Mouse (Mus musculus): Measurements from ENCODE around the gene Prol1. TPM values are rescaled to one million over a fixed set of nuclear protein-coding genes. Genes with fewer than 3 reads are reported as not detected.

Prol1 gene
- polyA plus RNA-seq, 1 experiment, result not detected

DNA sequence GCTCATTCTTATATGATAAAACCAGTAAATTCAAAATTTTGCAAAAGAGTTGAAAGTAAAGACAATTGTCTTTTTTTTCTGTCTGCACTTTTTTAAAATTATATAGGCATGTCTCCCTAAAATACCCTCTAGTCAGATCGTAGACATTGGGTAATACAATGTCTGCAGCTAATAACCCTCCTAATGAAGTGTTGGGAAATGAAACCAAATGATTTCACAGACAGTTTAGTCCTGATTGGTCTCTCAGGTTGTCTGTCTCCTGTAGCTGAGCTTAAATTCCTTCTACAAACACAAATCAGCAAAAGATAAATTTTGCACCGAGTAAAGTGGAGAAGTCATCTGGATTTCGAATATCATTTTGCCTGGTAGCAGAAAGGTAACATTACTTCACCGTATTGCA is 58.7 kb downstream of the Prol1 start, which contains the start of gene Amtn:
Amtn (plus strand) TSS at position 301 of the 400 bp plus-strand sequence.
- H3K4me3 ChIP-seq (ENCODE audit: control insufficient read depth, low read depth, low read length), result no peak within 1 kb of the TSS
- no peaks in the 10 kb centered on the region for H3K36me3 ChIP-seq (ENCODE audit: control insufficient read depth, insufficient read depth, low read length)
- H3K27ac ChIP-seq (ENCODE audit: control insufficient read depth, insufficient read depth, low read depth, low read length), result no peak within 1 kb of the TSS
- TF ChIP-seq POLR2A (IDR thresholded peaks at IDR 0.05; ENCODE audit: control insufficient read depth, low read depth, low read length) (no peak), CTCF (IDR thresholded peaks at IDR 0.05; ENCODE audit: control insufficient read depth, insufficient read depth, insufficient replicate concordance, low read depth, low read length) (no peak)
- H3K4me1 ChIP-seq (ENCODE audit: control insufficient read depth, insufficient read depth, low read length), result no peaks in the 10 kb centered on the region
- H3K27me3 ChIP-seq (ENCODE audit: control insufficient read depth, insufficient read depth, low read length), result no peaks in the 10 kb centered on the region

Other genes starting within 250 kb of the Prol1 start
- gene Smr2, start 230.8 kb upstream of the Prol1 start, polyA plus RNA-seq (2012; rRNA removed), result not detected in 2 replicates
- gene Gm11116, start 205.8 kb upstream of the Prol1 start, polyA plus RNA-seq (2012; rRNA removed), result not detected in 2 replicates
- not detected in 2 replicates for gene Gm11115, start 163.2 kb upstream of the Prol1 start, polyA plus RNA-seq (2012; rRNA removed)
- gene Gm7714, start 48.4 kb upstream of the Prol1 start, polyA plus RNA-seq (2012; rRNA removed), result not detected in 2 replicates
- gene Amtn, start 58.8 kb downstream of the Prol1 start, polyA plus RNA-seq (2012; rRNA removed), result not detected in 2 replicates
- 0.06 and 0.20 TPM in 2 replicates for gene Ambn, start 138.7 kb downstream of the Prol1 start, polyA plus RNA-seq (2012; rRNA removed)
- gene Enam, start 170.7 kb downstream of the Prol1 start, polyA plus RNA-seq (2012; rRNA removed), result not detected in 2 replicates
- gene Jchain, start 210.6 kb downstream of the Prol1 start, polyA plus RNA-seq (2012; rRNA removed), result 0.57 and 0.96 TPM in 2 replicates
- gene Utp3, start 237.2 kb downstream of the Prol1 start, polyA plus RNA-seq (2012; rRNA removed), result 8.4 and 8.6 TPM in 2 replicates
- 15.5 and 15.8 TPM in 2 replicates for gene Rufy3, start 247.7 kb downstream of the Prol1 start, polyA plus RNA-seq (2012; rRNA removed)